ENCODE assay signal across 8 mouse cellular contexts in the genomic region with DNA sequence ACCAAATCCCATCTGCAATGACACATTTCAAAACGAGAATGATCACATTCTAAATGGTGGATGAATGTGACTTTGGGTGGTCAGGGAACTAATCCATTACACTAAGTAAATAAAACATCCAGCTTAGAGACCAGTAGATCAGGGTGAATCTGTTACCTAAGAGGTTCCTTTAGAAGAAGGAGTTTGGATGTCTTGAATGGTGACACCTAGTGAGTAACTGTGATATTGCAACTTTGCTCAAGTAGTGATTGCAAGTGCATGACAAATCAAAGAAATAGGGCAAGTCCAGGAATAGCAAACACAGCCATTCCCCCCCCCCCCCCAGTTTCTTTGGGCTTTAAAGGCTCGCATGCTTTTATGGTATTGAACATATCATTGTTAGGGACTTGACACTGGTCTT.
DNase-seq lines count a peak whose midpoint lies in the region; ATAC-seq and TF ChIP-seq lines count a peak whose summit lies in the region.

No protein-coding gene starts in this region.

- no peaks in the 10 kb centered on the region for H3K27me3 ChIP-seq in hindbrain, postnatal 0 days (ENCODE audit: insufficient read depth, low read length)
- no peaks in the 10 kb centered on the region for H3K27me3 ChIP-seq in hindbrain, embryonic 16.5 days (replicated peaks; ENCODE audit: control insufficient read depth, insufficient read depth, low read length)
- H3K27me3 ChIP-seq in thymus, adult 2 months (ENCODE audit: control insufficient read depth, insufficient read depth, low read length), result no peaks in the 10 kb centered on the region

- H3K4me1 ChIP-seq in hindbrain, postnatal 0 days (ENCODE audit: insufficient read depth, low read length), result no peaks in the 10 kb centered on the region
- H3K4me1 ChIP-seq in hindbrain, embryonic 16.5 days (ENCODE audit: control insufficient read depth, insufficient read depth, low read depth, low read length), result no peaks in the 10 kb centered on the region
- no peaks in the 10 kb centered on the region for H3K4me1 ChIP-seq in thymus, adult 2 months (replicated peaks; ENCODE audit: control insufficient read depth, insufficient read depth, low read length)

- no peak overlapping the region for H3K27ac ChIP-seq in hindbrain, postnatal 0 days
- H3K27ac ChIP-seq in hindbrain, embryonic 16.5 days (ENCODE audit: low read depth, low read length), result no peak overlapping the region
- no peak overlapping the region for H3K27ac ChIP-seq in thymus, adult 2 months (ENCODE audit: control insufficient read depth, insufficient read depth, low read length)

- no peaks in the 10 kb centered on the region for H3K9me3 ChIP-seq in hindbrain, postnatal 0 days (ENCODE audit: low read length)
- no peaks in the 10 kb centered on the region for H3K9me3 ChIP-seq in hindbrain, embryonic 16.5 days (ENCODE audit: control insufficient read depth, low read length)

- peak; percentile 78 for DNase-seq in hindbrain, postnatal 0 days (ENCODE audit: low spot score)
- DNase-seq in thymus, adult 2 months, result peak; percentile 21
- no peak for DNase-seq in thymus, postnatal 25 days
- DNase-seq in naive thymus-derived CD4-positive, alpha-beta T cell, adult 2 months (ENCODE audit: low read depth), result peak; percentile 31
- DNase-seq in gastrocnemius, adult 8-10 months (ENCODE audit: low spot score in 2 of 2), result no peak
- no peak for DNase-seq in right cerebral cortex, postnatal 10 days (ENCODE audit: low spot score in 2 of 2)

- ATAC-seq in hindbrain, postnatal 0 days, result no peak
- no peak for ATAC-seq in hindbrain, embryonic 16.5 days
- ATAC-seq in common myeloid progenitor, adult 5-6 weeks (replicated peaks; ENCODE audit: low read depth, poor library complexity, severe bottlenecking), result peak; percentile 83

- WGBS in hindbrain, postnatal 0 days, result 35% methylated on average over 2 of the region's 2 CpGs
- WGBS in hindbrain, embryonic 16.5 days, result 52% methylated on average over 2 of the region's 2 CpGs
- WGBS in thymus, adult 2 months, result 32% methylated on average over 2 of the region's 2 CpGs

- H3K36me3 ChIP-seq in hindbrain, postnatal 0 days (ENCODE audit: insufficient read depth, low read length), result no peaks in the 10 kb centered on the region
- H3K36me3 ChIP-seq in hindbrain, embryonic 16.5 days (ENCODE audit: control insufficient read depth, insufficient read depth, low read length), result no peaks in the 10 kb centered on the region
- no peaks in the 10 kb centered on the region for H3K36me3 ChIP-seq in thymus, adult 2 months (ENCODE audit: control insufficient read depth, insufficient read depth, low read length)

- no peak for TF ChIP-seq POLR2A in thymus, adult 2 months (IDR thresholded peaks at IDR 0.05; ENCODE audit: control insufficient read depth, extremely low read depth, insufficient read depth, low read length, poor library complexity)

- no peak overlapping the region for H3K9ac ChIP-seq in hindbrain, postnatal 0 days (replicated peaks; ENCODE audit: low read length)
- no peak overlapping the region for H3K9ac ChIP-seq in hindbrain, embryonic 16.5 days (ENCODE audit: low read depth, low read length)

- no peak overlapping the region for H3K4me3 ChIP-seq in hindbrain, postnatal 0 days (ENCODE audit: low read length)
- no peak overlapping the region for H3K4me3 ChIP-seq in hindbrain, embryonic 16.5 days (ENCODE audit: low read length)
- no peak overlapping the region for H3K4me3 ChIP-seq in thymus, adult 2 months (ENCODE audit: control insufficient read depth, insufficient read depth, low read length)

- peak; percentile 64 for TF ChIP-seq CTCF in hindbrain, postnatal 0 days (IDR thresholded peaks at IDR 0.05; ENCODE audit: low read depth)
- TF ChIP-seq CTCF in thymus, adult 2 months (IDR thresholded peaks at IDR 0.05; ENCODE audit: borderline replicate concordance, control insufficient read depth, extremely low read depth, insufficient read depth, low read length, poor library complexity), result no peak

- no peak overlapping the region for H3K4me2 ChIP-seq in hindbrain, postnatal 0 days (ENCODE audit: low read depth, low read length)
- no peak overlapping the region for H3K4me2 ChIP-seq in hindbrain, embryonic 16.5 days (ENCODE audit: low read length)

Comparison
In these comparisons a context has a peak if more than half of its experiments do, and no peak if none do; other contexts are left out.
1. DNase-seq: peak in hindbrain, postnatal 0 days (single experiment), thymus, adult 2 months (single experiment) and naive thymus-derived CD4-positive, alpha-beta T cell, adult 2 months (single experiment); none in thymus, postnatal 25 days (single experiment), gastrocnemius, adult 8-10 months (0 of 2) and right cerebral cortex, postnatal 10 days (0 of 2).